Mouse (Mus musculus) neural tube, embryonic 14.5 days (tissue): ENCODE measurements around the gene Asb17. TPM values are rescaled to one million over a fixed set of nuclear protein-coding genes. Genes with fewer than 3 reads are reported as not detected.

Source experiments
- ATAC-seq: fragments of 200-750 bp; cut with Nextera tagmentation; 2 replicates; pipeline ENCODE4 v1.8.0; 2017; ENCODE audit warnings: low read depth, mild to moderate bottlenecking, moderate TSS enrichment, moderate library complexity
- H3K27ac ChIP-seq: fragments of 300-500 bp; sonication (generic); 2 replicates; pipeline ENCODE4 v1.5.1; 2014; ENCODE audit warnings: low read depth, mild to moderate bottlenecking, control low read depth, low read length, moderate library complexity, mixed read lengths
- H3K27me3 ChIP-seq: fragments of 300-500 bp; sonication (generic); 2 replicates; pipeline ENCODE4 v1.6.1; 2014; ENCODE audit warnings: low read length; ENCODE audit not compliant: control insufficient read depth, insufficient read depth
- H3K36me3 ChIP-seq: fragments of 300-500 bp; sonication (generic); 2 replicates; pipeline ENCODE4 v1.6.1; 2014; ENCODE audit warnings: low read length, mixed read lengths; ENCODE audit not compliant: control insufficient read depth, insufficient read depth
- H3K4me1 ChIP-seq: fragments of 300-500 bp; sonication (generic); 2 replicates; pipeline ENCODE4 v1.6.1; 2014; ENCODE audit warnings: low read length; ENCODE audit not compliant: control insufficient read depth, insufficient read depth
- H3K4me2 ChIP-seq: fragments of 300-500 bp; sonication (generic); 2 replicates; pipeline ENCODE4 v1.6.1; 2014; ENCODE audit warnings: mild to moderate bottlenecking, low read depth, low read length, control low read depth
- H3K4me3 ChIP-seq: fragments of 300-500 bp; sonication (generic); 2 replicates; pipeline ENCODE4 v1.5.1; 2014; ENCODE audit warnings: low read depth, low read length, control low read depth, mixed read lengths
- H3K9ac ChIP-seq: fragments of 300-500 bp; sonication (generic); replicated peaks from 2 replicates; pipeline ENCODE4 v1.6.1; 2014; ENCODE audit warnings: low read depth, mild to moderate bottlenecking, control low read depth, low read length, mixed read lengths
- H3K9me3 ChIP-seq: fragments of 300-500 bp; sonication (generic); 2 replicates; pipeline ENCODE4 v1.6.1; 2016; ENCODE audit warnings: low read length; ENCODE audit not compliant: control insufficient read depth
- WGBS: fragments of 180-500 bp; shearing (Covaris S2); extraction: QIAGEN DNeasy Blood & Tissue Kit; methylation state at CpG from one replicate; pipeline ENCODE4 v1.1.7; 2014; 5-methylcytosine and 5-hydroxymethylcytosine counted together
- polyA plus RNA-seq: library from polyadenylated mRNA; unstranded; fragments of >200 nt; fragmentation: Nextera tagmentation; extraction: Ambion mirVana; gene quantifications from 2 replicates; pipeline ENCODE4 v1.2.1, GENCODE M21; 2014

Gene Asb17
- polyA plus RNA-seq, 1 experiment from 2014 or later = 0.33 TPM

GRCm38 (mm10) chr3:153902595-153902994, 58.6 kb downstream of the Asb17 start:
- 77% methylated on average over 3 of the region's 3 CpGs for WGBS
- ATAC-seq = no peak
- Histone ChIP-seq H3K4me3 (no peak overlapping the region), H3K9ac (no peak overlapping the region), H3K4me2 (no peak overlapping the region), H3K4me1 (no peaks in the 10 kb centered on the region), H3K36me3 (peaks cover 24% of the 10 kb centered on the region), H3K9me3 (no peaks in the 10 kb centered on the region), H3K27me3 (no peaks in the 10 kb centered on the region), H3K27ac (no peak overlapping the region)

DNA sequence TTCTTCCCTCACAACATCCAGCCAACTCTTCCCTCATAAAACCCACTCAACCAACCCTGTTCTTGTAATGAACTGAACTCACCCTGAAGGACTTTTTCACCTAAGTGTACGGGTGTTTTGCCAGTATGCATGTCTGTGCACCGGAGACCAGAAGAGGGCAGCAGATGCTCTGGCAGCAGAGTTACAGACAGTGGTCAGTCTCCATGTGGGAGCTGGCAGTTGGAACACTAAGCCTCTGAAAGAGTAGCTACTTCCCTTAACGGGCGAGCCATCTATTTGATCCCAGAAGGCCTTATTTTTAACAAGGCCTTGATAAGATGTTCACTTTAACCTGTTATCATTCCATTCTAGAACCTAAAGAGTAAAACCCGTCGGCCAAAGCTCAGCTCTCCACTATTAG, 60.6 kb downstream of the Asb17 start:
- H3K27me3 ChIP-seq = no peaks in the 10 kb centered on the region
- H3K36me3 ChIP-seq = peaks cover 42% of the 10 kb centered on the region
- peak; percentile 66; the same call in 1 of the 2 replicates for ATAC-seq
- 73% methylated on average over 6 of the region's 6 CpGs for WGBS
- H3K27ac ChIP-seq = no peak overlapping the region
- no peak overlapping the region for H3K9ac ChIP-seq
- H3K4me2 ChIP-seq = no peak overlapping the region
- no peak overlapping the region for H3K4me3 ChIP-seq
- peaks cover 3% of the 10 kb centered on the region; the same call in 1 of the 2 replicates for H3K4me1 ChIP-seq
- H3K9me3 ChIP-seq = no peaks in the 10 kb centered on the region

Other genes starting within 250 kb of the Asb17 start
- gene St6galnac3, start 119.0 kb upstream of the Asb17 start, polyA plus RNA-seq = 25.6 and 29.1 TPM in 2 replicates
- gene Msh4, start 61.9 kb downstream of the Asb17 start, polyA plus RNA-seq = 0.28 and 0.31 TPM in 2 replicates
- 54.0 and 54.9 TPM in 2 replicates for gene Rabggtb, start 68.8 kb downstream of the Asb17 start, polyA plus RNA-seq
- gene Acadm, start 100.4 kb downstream of the Asb17 start, polyA plus RNA-seq = 56.5 and 66.1 TPM in 2 replicates
- 9.2 and 9.4 TPM in 2 replicates for gene Slc44a5, start 129.2 kb downstream of the Asb17 start, polyA plus RNA-seq